ENCODE assay signal across 8 mouse cellular contexts in genomic region chr5:135078482-135078810, GRCm38 (mm10). TPM values are rescaled to one million over a fixed set of nuclear protein-coding genes. Genes with fewer than 3 reads are reported as not detected.
DNase-seq lines count a peak whose midpoint lies in the region; ATAC-seq and TF ChIP-seq lines count a peak whose summit lies in the region.

No protein-coding gene starts in this region.

- H3K27me3 ChIP-seq in heart, embryonic 12.5 days (replicated peaks) = peaks cover 16% of the 10 kb centered on the region
- H3K27me3 ChIP-seq in ES-Bruce4 (ENCODE audit: control insufficient read depth, insufficient read depth, low read length, poor library complexity, severe bottlenecking) = no peaks in the 10 kb centered on the region
- H3K27me3 ChIP-seq in forebrain, embryonic 13.5 days = peaks cover 10% of the 10 kb centered on the region; the same call in 1 of the 2 replicates
- H3K27me3 ChIP-seq in liver, embryonic 14.5 days (ENCODE audit: control insufficient read depth, insufficient read depth, low read length) = no peaks in the 10 kb centered on the region

- peak overlapping the region; percentile 97 for H3K9ac ChIP-seq in heart, embryonic 12.5 days
- peak overlapping the region; percentile 97; the same call in 1 of the 2 replicates for H3K9ac ChIP-seq in ES-Bruce4 (ENCODE audit: low read depth, poor library complexity, severe bottlenecking)
- peak overlapping the region; percentile 99; the same call in 1 of the 2 replicates for H3K9ac ChIP-seq in forebrain, embryonic 13.5 days
- no peak overlapping the region for H3K9ac ChIP-seq in liver, embryonic 14.5 days (replicated peaks)

- TF ChIP-seq CTCF in ES-Bruce4 (IDR thresholded peaks at IDR 0.05; ENCODE audit: low read depth, low read length) = no peak
- no peak for TF ChIP-seq CTCF in liver, embryonic 14.5 days (IDR thresholded peaks at IDR 0.05; ENCODE audit: low read depth)

- no peaks in the 10 kb centered on the region for H3K9me3 ChIP-seq in heart, embryonic 12.5 days (replicated peaks)
- no peaks in the 10 kb centered on the region for H3K9me3 ChIP-seq in ES-Bruce4 (replicated peaks; ENCODE audit: control insufficient read depth, insufficient read depth, low read length, poor library complexity, severe bottlenecking)
- H3K9me3 ChIP-seq in forebrain, embryonic 13.5 days (replicated peaks) = no peaks in the 10 kb centered on the region
- no peaks in the 10 kb centered on the region for H3K9me3 ChIP-seq in liver, embryonic 14.5 days (ENCODE audit: control insufficient read depth, low read length)

- no peak for TF ChIP-seq EP300 in ES-Bruce4 (IDR thresholded peaks at IDR 0.05; ENCODE audit: insufficient read depth, low read depth, low read length)
- TF ChIP-seq EP300 in liver, embryonic 14.5 days (IDR thresholded peaks at IDR 0.05; ENCODE audit: low read depth) = no peak

- no peak for TF ChIP-seq POLR2A in ES-Bruce4 (IDR thresholded peaks at IDR 0.05; ENCODE audit: insufficient read depth, low read length)

- H3K4me3 ChIP-seq in heart, embryonic 12.5 days = peak overlapping the region; percentile 87
- H3K4me3 ChIP-seq in ES-Bruce4 (ENCODE audit: low read depth, low read length) = peak overlapping the region; percentile 60
- peak overlapping the region; percentile 100 for H3K4me3 ChIP-seq in forebrain, embryonic 13.5 days
- H3K4me3 ChIP-seq in liver, embryonic 14.5 days (ENCODE audit: insufficient read depth in 1 of 2, low read depth in 2 of 2, low read length in 2 of 2) = peak overlapping the region; percentile 38 to 56

- peak; percentile 27; the same call in 1 of the 2 replicates for ATAC-seq in heart, embryonic 12.5 days (ENCODE audit: insufficient number of reproducible peaks, low FRiP score)
- no peak; the same call in 1 of the 2 replicates for ATAC-seq in forebrain, embryonic 13.5 days
- no peak for ATAC-seq in liver, embryonic 14.5 days (ENCODE audit: insufficient read depth)
- ATAC-seq in megakaryocyte-erythroid progenitor cell, adult 5-6 weeks (replicated peaks; ENCODE audit: low FRiP score, low TSS enrichment, poor library complexity, severe bottlenecking) = no peak

- H3K4me2 ChIP-seq in heart, embryonic 12.5 days = peak overlapping the region; percentile 99
- H3K4me2 ChIP-seq in forebrain, embryonic 13.5 days = peak overlapping the region; percentile 78
- peak overlapping the region; percentile 73 for H3K4me2 ChIP-seq in liver, embryonic 14.5 days (ENCODE audit: low read depth)

- H3K4me1 ChIP-seq in heart, embryonic 12.5 days (replicated peaks) = peaks cover 14% of the 10 kb centered on the region
- H3K4me1 ChIP-seq in ES-Bruce4 (ENCODE audit: control insufficient read depth, insufficient read depth, low read length) = peaks cover 7% of the 10 kb centered on the region
- H3K4me1 ChIP-seq in forebrain, embryonic 13.5 days = peaks cover 21% of the 10 kb centered on the region
- peaks cover 0 to 4% of the 10 kb centered on the region in 2 experiments; a peak in 1 of 4 replicates for H3K4me1 ChIP-seq in liver, embryonic 14.5 days (replicated peaks; ENCODE audit: control insufficient read depth in 2 of 2, insufficient read depth in 2 of 2, low read length in 1 of 2)

- H3K36me3 ChIP-seq in heart, embryonic 12.5 days = no peaks in the 10 kb centered on the region
- H3K36me3 ChIP-seq in ES-Bruce4 (ENCODE audit: control insufficient read depth, insufficient read depth, low read length, poor library complexity, severe bottlenecking) = no peaks in the 10 kb centered on the region
- peaks cover 20% of the 10 kb centered on the region for H3K36me3 ChIP-seq in forebrain, embryonic 13.5 days (ENCODE audit: poor library complexity, severe bottlenecking)
- H3K36me3 ChIP-seq in liver, embryonic 14.5 days (replicated peaks; ENCODE audit: control insufficient read depth, insufficient read depth, low read depth) = no peaks in the 10 kb centered on the region

- WGBS in heart, embryonic 12.5 days = under 1% methylated on average over 11 of the region's 11 CpGs
- WGBS in forebrain, embryonic 13.5 days = under 1% methylated on average over 11 of the region's 11 CpGs
- 2% methylated on average over 11 of the region's 11 CpGs for WGBS in liver, embryonic 14.5 days (ENCODE audit: insufficient replicate concordance)

- no peak overlapping the region for H3K27ac ChIP-seq in heart, embryonic 12.5 days (ENCODE audit: poor library complexity, severe bottlenecking)
- no peak overlapping the region for H3K27ac ChIP-seq in ES-Bruce4 (ENCODE audit: insufficient read depth, low read length)
- 0 out of 2 replicates have a peak overlapping the region, but pooled peaks have one; percentile 90 for H3K27ac ChIP-seq in forebrain, embryonic 13.5 days
- no peak overlapping the region for H3K27ac ChIP-seq in liver, embryonic 14.5 days

- no peak for DNase-seq in heart, postnatal 4 days
- no peak for DNase-seq in liver, embryonic 14.5 days (ENCODE audit: low read depth in 3 of 3, low spot score in 3 of 3)
- DNase-seq in embryo, embryonic 11 days = no peak
- DNase-seq in urinary bladder, adult 18-20 months (ENCODE audit: low spot score in 2 of 2) = no peak

RNA-seq across cellular contexts. Expression of gene Vps37d, which starts 0.4 kb away (rescaled TPM):
- 4.4 and 4.7 TPM in 2 replicates for polyA plus RNA-seq in heart, embryonic 12.5 days (2016; fragmentation: Nextera tagmentation; extraction: Ambion mirVana)
- total RNA-seq in heart, postnatal 4 days (2021) = 1 to 10 TPM; 2.8 to 2.9 TPM
- polyA plus RNA-seq in ES-Bruce4 (2011; ENCODE audit: insufficient read depth, insufficient read length, low read depth, missing spikeins) = 4.2 and 5.7 TPM in 2 replicates
- polyA plus RNA-seq in forebrain, embryonic 13.5 days (2015; fragmentation: Nextera tagmentation; extraction: Ambion mirVana) = 17.8 and 19.1 TPM in 2 replicates
- 0.29 and 0.30 TPM in 2 replicates for polyA plus RNA-seq in liver, embryonic 14.5 days (2012; rRNA removed)
- polyA plus RNA-seq in liver, embryonic 14.5 days (2014; fragmentation: Nextera tagmentation; extraction: Ambion mirVana) = 0.06 and 0.10 TPM in 2 replicates
- total RNA-seq in megakaryocyte-erythroid progenitor cell, adult 5-6 weeks (2014; fragmentation: Nextera tagmentation) = not detected in 2 replicates
- total RNA-seq in megakaryocyte-erythroid progenitor cell, adult 5-6 weeks (2017) = 0.38 TPM in 1 of 2 replicates, not detected in the other

RNA-seq across cellular contexts. Expression of gene Mlxipl, which starts 11.2 kb away (rescaled TPM):
- polyA plus RNA-seq in heart, embryonic 12.5 days (2016; fragmentation: Nextera tagmentation; extraction: Ambion mirVana) = 0.59 and 1.0 TPM in 2 replicates
- 1 to 10 TPM; 8.4 to 9.6 TPM for total RNA-seq in heart, postnatal 4 days (2021)
- 3.8 and 4.6 TPM in 2 replicates for polyA plus RNA-seq in ES-Bruce4 (2011; ENCODE audit: insufficient read depth, insufficient read length, low read depth, missing spikeins)
- polyA plus RNA-seq in forebrain, embryonic 13.5 days (2015; fragmentation: Nextera tagmentation; extraction: Ambion mirVana) = 1.4 and 1.6 TPM in 2 replicates
- polyA plus RNA-seq in liver, embryonic 14.5 days (2012; rRNA removed) = 14.7 and 18.5 TPM in 2 replicates
- polyA plus RNA-seq in liver, embryonic 14.5 days (2014; fragmentation: Nextera tagmentation; extraction: Ambion mirVana) = 6.6 and 8.4 TPM in 2 replicates
- total RNA-seq in megakaryocyte-erythroid progenitor cell, adult 5-6 weeks (2014; fragmentation: Nextera tagmentation) = not detected in 2 replicates
- total RNA-seq in megakaryocyte-erythroid progenitor cell, adult 5-6 weeks (2017) = not detected in 2 replicates

RNA-seq across cellular contexts. Expression of gene Bud23, which starts 13.7 kb away (rescaled TPM):
- 63.6 and 68.5 TPM in 2 replicates for polyA plus RNA-seq in heart, embryonic 12.5 days (2016; fragmentation: Nextera tagmentation; extraction: Ambion mirVana)
- total RNA-seq in heart, postnatal 4 days (2021) = 10 to 100 TPM; 28.5 to 37.0 TPM
- 71.1 and 102 TPM in 2 replicates for polyA plus RNA-seq in ES-Bruce4 (2011; ENCODE audit: insufficient read depth, insufficient read length, low read depth, missing spikeins)
- polyA plus RNA-seq in forebrain, embryonic 13.5 days (2015; fragmentation: Nextera tagmentation; extraction: Ambion mirVana) = 101 and 112 TPM in 2 replicates
- polyA plus RNA-seq in liver, embryonic 14.5 days (2012; rRNA removed) = 36.7 and 43.3 TPM in 2 replicates
- polyA plus RNA-seq in liver, embryonic 14.5 days (2014; fragmentation: Nextera tagmentation; extraction: Ambion mirVana) = 46.0 and 50.1 TPM in 2 replicates
- 93.5 and 138 TPM in 2 replicates for total RNA-seq in megakaryocyte-erythroid progenitor cell, adult 5-6 weeks (2014; fragmentation: Nextera tagmentation)
- total RNA-seq in megakaryocyte-erythroid progenitor cell, adult 5-6 weeks (2017) = 68.0 and 104 TPM in 2 replicates

RNA-seq across cellular contexts. Expression of gene Dnajc30, which starts 14.4 kb away (rescaled TPM):
- 25.0 and 28.4 TPM in 2 replicates for polyA plus RNA-seq in heart, embryonic 12.5 days (2016; fragmentation: Nextera tagmentation; extraction: Ambion mirVana)
- 10 to 100 TPM; 24.8 to 26.6 TPM for total RNA-seq in heart, postnatal 4 days (2021)
- 7.9 and 8.0 TPM in 2 replicates for polyA plus RNA-seq in ES-Bruce4 (2011; ENCODE audit: insufficient read depth, insufficient read length, low read depth, missing spikeins)
- 31.3 and 33.8 TPM in 2 replicates for polyA plus RNA-seq in forebrain, embryonic 13.5 days (2015; fragmentation: Nextera tagmentation; extraction: Ambion mirVana)
- 9.5 and 12.1 TPM in 2 replicates for polyA plus RNA-seq in liver, embryonic 14.5 days (2012; rRNA removed)
- polyA plus RNA-seq in liver, embryonic 14.5 days (2014; fragmentation: Nextera tagmentation; extraction: Ambion mirVana) = 13.3 and 14.2 TPM in 2 replicates
- 15.7 and 16.1 TPM in 2 replicates for total RNA-seq in megakaryocyte-erythroid progenitor cell, adult 5-6 weeks (2014; fragmentation: Nextera tagmentation)
- 3.7 and 9.2 TPM in 2 replicates for total RNA-seq in megakaryocyte-erythroid progenitor cell, adult 5-6 weeks (2017)

RNA-seq across cellular contexts. Expression of gene Stx1a, which starts 55.2 kb away (rescaled TPM):
- polyA plus RNA-seq in heart, embryonic 12.5 days (2016; fragmentation: Nextera tagmentation; extraction: Ambion mirVana) = 12.1 and 13.3 TPM in 2 replicates
- total RNA-seq in heart, postnatal 4 days (2021) = 1 to 10 TPM; 5.6 to 6.0 TPM
- polyA plus RNA-seq in ES-Bruce4 (2011; ENCODE audit: insufficient read depth, insufficient read length, low read depth, missing spikeins) = 9.3 and 10.5 TPM in 2 replicates
- 34.1 and 38.7 TPM in 2 replicates for polyA plus RNA-seq in forebrain, embryonic 13.5 days (2015; fragmentation: Nextera tagmentation; extraction: Ambion mirVana)
- 2.0 and 2.3 TPM in 2 replicates for polyA plus RNA-seq in liver, embryonic 14.5 days (2012; rRNA removed)
- polyA plus RNA-seq in liver, embryonic 14.5 days (2014; fragmentation: Nextera tagmentation; extraction: Ambion mirVana) = 0.72 and 0.73 TPM in 2 replicates
- total RNA-seq in megakaryocyte-erythroid progenitor cell, adult 5-6 weeks (2014; fragmentation: Nextera tagmentation) = 0.17 and 0.98 TPM in 2 replicates
- not detected in 2 replicates for total RNA-seq in megakaryocyte-erythroid progenitor cell, adult 5-6 weeks (2017)

Comparison
In these comparisons a context has a peak if more than half of its experiments do, and no peak if none do; other contexts are left out.
1. H3K4me3 ChIP-seq: peak in every context shown above with its lines; median percentile 100 in forebrain, embryonic 13.5 days; 87 in heart, embryonic 12.5 days; 60 in ES-Bruce4; 47 in liver, embryonic 14.5 days.